In genomic region chr2:91779166-91779565, GRCm38 (mm10) we compare ENCODE assay signal across 9 mouse cellular contexts. TPM values are rescaled to one million over a fixed set of nuclear protein-coding genes. Genes with fewer than 3 reads are reported as not detected.
DNase-seq lines count a peak whose midpoint lies in the region; ATAC-seq and TF ChIP-seq lines count a peak whose summit lies in the region.
"Had no signal": no experiment of that assay in that cellular context is flagged by ENCODE, and none has a peak within 500 bp of the region (broad histone marks: within the 10 kb centered on the region; RNA-seq: fewer than 3 reads in every experiment).

No protein-coding gene starts in this region.

- H3K4me3 ChIP-seq in gastrocnemius, adult 2 months, result no peak overlapping the region
- H3K4me3 ChIP-seq in spleen, adult 2 months (ENCODE audit: extremely low read depth, insufficient read depth, insufficient read length), result no peak overlapping the region
- H3K4me3 ChIP-seq in lung, postnatal 0 days (ENCODE audit: low read depth, low read length), result no peak overlapping the region
- no peak overlapping the region for H3K4me3 ChIP-seq in forebrain, embryonic 12.5 days (replicated peaks)
- H3K4me3 ChIP-seq: limb, embryonic 12.5 days had no signal

- no peaks in the 10 kb centered on the region for H3K9me3 ChIP-seq in lung, postnatal 0 days (ENCODE audit: low read length)
- H3K9me3 ChIP-seq in forebrain, embryonic 12.5 days, result no peaks in the 10 kb centered on the region
- H3K9me3 ChIP-seq: limb, embryonic 12.5 days had no signal

- ATAC-seq in lung, postnatal 0 days, result no peak
- no peak for ATAC-seq in forebrain, embryonic 12.5 days (ENCODE audit: low FRiP score)

- peak; percentile 92 for TF ChIP-seq CTCF in gastrocnemius, adult 2 months (IDR thresholded peaks at IDR 0.05)
- peak; percentile 46; the same call in 1 of the 2 replicates for TF ChIP-seq CTCF in spleen, adult 2 months (IDR thresholded peaks at IDR 0.05; ENCODE audit: extremely low read depth, insufficient read depth, insufficient read length, insufficient replicate concordance)
- TF ChIP-seq CTCF in lung, postnatal 0 days (IDR thresholded peaks at IDR 0.05), result peak; percentile 86

- H3K4me1 ChIP-seq in spleen, adult 2 months (ENCODE audit: control insufficient read depth, insufficient read depth, insufficient read length), result no peaks in the 10 kb centered on the region
- no peaks in the 10 kb centered on the region for H3K4me1 ChIP-seq in lung, postnatal 0 days (ENCODE audit: insufficient read depth, low read depth, low read length)
- peaks cover 2% of the 10 kb centered on the region; the same call in 1 of the 2 replicates for H3K4me1 ChIP-seq in forebrain, embryonic 12.5 days
- H3K4me1 ChIP-seq: limb, embryonic 12.5 days had no signal

- no peak for TF ChIP-seq POLR2A in spleen, adult 2 months (IDR thresholded peaks at IDR 0.05; ENCODE audit: low read depth, low read length)

- no peak for DNase-seq in gastrocnemius, adult 2 months
- no peak for DNase-seq in gastrocnemius, postnatal 36 days
- peak; percentile 13 to 15 for DNase-seq in spleen, adult 2 months (ENCODE audit: low read depth in 1 of 2, low spot score in 2 of 2)
- no peak for DNase-seq in spleen, adult 12 weeks (ENCODE audit: low spot score)
- DNase-seq in cerebellum, postnatal 36 days, result peak; percentile 36 to 54
- peak; percentile 61 for DNase-seq in lung, postnatal 0 days (ENCODE audit: low spot score)
- DNase-seq in thymus, postnatal 4 days, result peak; percentile 15

- intact Hi-C loops in gastrocnemius, adult 2 months (cut with DNase I), result loop anchor here (2.0 kb wide), 1 partner anchor 146 kb away; no protein-coding TSS in a partner anchor
- intact Hi-C loops in gastrocnemius, postnatal 36 days (cut with DNase I), result loop anchor here (2.0 kb wide), 1 partner anchor 146 kb away; no protein-coding TSS in a partner anchor

- no peak overlapping the region for H3K4me2 ChIP-seq in lung, postnatal 0 days (replicated peaks; ENCODE audit: low read depth, low read length)
- H3K4me2 ChIP-seq in forebrain, embryonic 12.5 days, result no peak overlapping the region
- H3K4me2 ChIP-seq: limb, embryonic 12.5 days had no signal

- no peak for TF ChIP-seq EP300 in lung, postnatal 0 days (IDR thresholded peaks at IDR 0.05)

- no peak overlapping the region for H3K27ac ChIP-seq in gastrocnemius, adult 2 months
- no peak overlapping the region for H3K27ac ChIP-seq in spleen, adult 2 months (ENCODE audit: insufficient read depth, low read length)
- H3K27ac ChIP-seq in lung, postnatal 0 days (ENCODE audit: low read length), result no peak overlapping the region
- H3K27ac ChIP-seq in forebrain, embryonic 12.5 days, result no peak overlapping the region
- H3K27ac ChIP-seq: limb, embryonic 12.5 days had no signal

- H3K36me3 ChIP-seq in spleen, adult 2 months (ENCODE audit: control insufficient read depth, insufficient read depth, low read length), result peaks cover 5% of the 10 kb centered on the region
- H3K36me3 ChIP-seq in lung, postnatal 0 days (ENCODE audit: insufficient read depth, low read length), result no peaks in the 10 kb centered on the region
- no peaks in the 10 kb centered on the region for H3K36me3 ChIP-seq in forebrain, embryonic 12.5 days (replicated peaks)

- 88% methylated on average over 3 of the region's 3 CpGs for WGBS in spleen, adult 2 months
- WGBS in lung, postnatal 0 days, result 67% methylated on average over 3 of the region's 3 CpGs
- WGBS in forebrain, embryonic 12.5 days, result 66% methylated on average over 3 of the region's 3 CpGs

- no peak overlapping the region for H3K9ac ChIP-seq in lung, postnatal 0 days (replicated peaks; ENCODE audit: low read depth)
- H3K9ac ChIP-seq in forebrain, embryonic 12.5 days, result no peak overlapping the region
- H3K9ac ChIP-seq: limb, embryonic 12.5 days had no signal

- no peaks in the 10 kb centered on the region for H3K27me3 ChIP-seq in spleen, adult 2 months (ENCODE audit: control insufficient read depth, insufficient read depth, low read length)
- H3K27me3 ChIP-seq in lung, postnatal 0 days (replicated peaks; ENCODE audit: insufficient read depth, low read length), result no peaks in the 10 kb centered on the region
- H3K27me3 ChIP-seq in forebrain, embryonic 12.5 days, result no peaks in the 10 kb centered on the region
- H3K27me3 ChIP-seq: limb, embryonic 12.5 days had no signal

RNA-seq across cellular contexts. Expression of gene Ambra1, which starts 49.2 kb away (rescaled TPM):
- 10 to 100 TPM; 16.7 to 18.1 TPM for total RNA-seq in gastrocnemius, adult 2 months (2021)
- total RNA-seq in gastrocnemius, postnatal 36 days (2021), result 10 to 100 TPM; 13.8 to 15.5 TPM
- 20.0 and 21.8 TPM in 2 replicates for polyA plus RNA-seq in spleen, adult 2 months (2012; rRNA removed)
- polyA plus RNA-seq in lung, postnatal 0 days (2015; fragmentation: Nextera tagmentation; extraction: Ambion mirVana), result 7.1 and 7.3 TPM in 2 replicates
- polyA plus RNA-seq in forebrain, embryonic 12.5 days (2016; fragmentation: Nextera tagmentation; extraction: Ambion mirVana), result 22.1 and 24.1 TPM in 2 replicates

Comparison
In these comparisons a context has a peak if more than half of its experiments do, and no peak if none do; other contexts are left out.
1. DNase-seq: peak in spleen, adult 2 months (2 of 2), cerebellum, postnatal 36 days (2 of 2), lung, postnatal 0 days (single experiment) and thymus, postnatal 4 days (single experiment); none in gastrocnemius, adult 2 months (single experiment), gastrocnemius, postnatal 36 days (0 of 2) and spleen, adult 12 weeks (single experiment).
2. Peak in every context shown above with its lines, with median percentiles within 50 percentile points of each other: CTCF ChIP-seq.